Mouse (Mus musculus) hindbrain, embryonic 13.5 days (tissue): ENCODE measurements around the gene Ank3. TPM values are rescaled to one million over a fixed set of nuclear protein-coding genes. Genes with fewer than 3 reads are reported as not detected.

Source experiments
- ATAC-seq: fragments of 200-750 bp; cut with Nextera tagmentation; 2 replicates; pipeline ENCODE4 v1.8.0; 2017; ENCODE audit warnings: moderate TSS enrichment; ENCODE audit not compliant: low FRiP score
- H3K27ac ChIP-seq: fragments of 300-500 bp; sonication (generic); 2 replicates; pipeline ENCODE4 v1.5.1; 2015; ENCODE audit warnings: inconsistent platforms, mild to moderate bottlenecking, moderate library complexity
- H3K27me3 ChIP-seq: fragments of 300-500 bp; sonication (generic); 2 replicates; pipeline ENCODE4 v1.6.1; 2015; ENCODE audit warnings: mild to moderate bottlenecking, inconsistent platforms
- H3K36me3 ChIP-seq: fragments of 300-500 bp; sonication (generic); 2 replicates; pipeline ENCODE4 v1.6.1; 2015; ENCODE audit warnings: mild to moderate bottlenecking, inconsistent platforms
- H3K4me1 ChIP-seq: fragments of 300-500 bp; sonication (generic); replicated peaks from 2 replicates; pipeline ENCODE4 v1.6.1; 2015; ENCODE audit warnings: inconsistent platforms
- H3K4me2 ChIP-seq: fragments of 300-500 bp; sonication (generic); 2 replicates; pipeline ENCODE4 v1.6.1; 2015; ENCODE audit warnings: inconsistent platforms, mild to moderate bottlenecking, moderate library complexity
- H3K4me3 ChIP-seq: fragments of 300-500 bp; sonication (generic); 2 replicates; pipeline ENCODE4 v1.5.1; 2015; ENCODE audit warnings: mild to moderate bottlenecking, inconsistent platforms
- H3K9ac ChIP-seq: fragments of 300-500 bp; sonication (generic); 2 replicates; pipeline ENCODE4 v1.6.1; 2015; ENCODE audit warnings: mild to moderate bottlenecking, inconsistent platforms
- H3K9me3 ChIP-seq: fragments of 300-500 bp; sonication (generic); 2 replicates; pipeline ENCODE4 v1.6.1; 2016; ENCODE audit warnings: inconsistent platforms
- WGBS: fragments of 180-500 bp; shearing (Covaris S2); methylation state at CpG from one replicate; pipeline ENCODE4 v1.1.7; 2015; 5-methylcytosine and 5-hydroxymethylcytosine counted together
- polyA plus RNA-seq: library from polyadenylated mRNA; unstranded; fragments of >200 nt; fragmentation: Nextera tagmentation; extraction: Ambion mirVana; gene quantifications from 2 replicates; pipeline ENCODE4 v1.2.1, GENCODE M21; 2015

Ank3 gene
- polyA plus RNA-seq, 1 experiment from 2014 or later, result 114 TPM

DNA sequence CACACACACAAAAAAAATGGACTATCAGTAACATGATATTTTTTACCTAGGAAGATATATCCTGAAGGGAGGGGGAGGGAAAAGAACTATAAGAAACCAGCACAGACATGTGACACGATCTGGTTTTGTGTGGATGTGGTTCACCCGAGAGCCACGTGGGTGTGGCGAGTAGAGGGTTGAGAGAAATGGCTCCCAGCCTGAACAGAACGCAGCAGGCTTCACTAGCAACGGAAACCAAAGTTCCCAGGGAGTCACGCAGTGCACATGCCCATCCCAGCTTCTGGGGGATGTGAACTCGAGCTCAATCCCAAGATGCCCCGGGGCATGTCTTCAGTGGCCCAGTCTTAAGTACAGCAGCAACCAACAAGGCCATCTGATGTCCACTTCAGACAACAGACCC lies 607.8 kb downstream of the Ank3 start:
- no peaks in the 10 kb centered on the region for H3K4me1 ChIP-seq
- no peak overlapping the region; the same call in 1 of the 2 replicates for H3K27ac ChIP-seq
- 80% methylated on average over 9 of the region's 9 CpGs for WGBS
- no peak overlapping the region for H3K4me3 ChIP-seq
- no peak overlapping the region for H3K9ac ChIP-seq
- H3K4me2 ChIP-seq, result no peak overlapping the region
- H3K27me3 ChIP-seq, result no peaks in the 10 kb centered on the region
- H3K9me3 ChIP-seq, result no peaks in the 10 kb centered on the region
- H3K36me3 ChIP-seq, result peaks cover 84% of the 10 kb centered on the region
- ATAC-seq, result no peak

DNA sequence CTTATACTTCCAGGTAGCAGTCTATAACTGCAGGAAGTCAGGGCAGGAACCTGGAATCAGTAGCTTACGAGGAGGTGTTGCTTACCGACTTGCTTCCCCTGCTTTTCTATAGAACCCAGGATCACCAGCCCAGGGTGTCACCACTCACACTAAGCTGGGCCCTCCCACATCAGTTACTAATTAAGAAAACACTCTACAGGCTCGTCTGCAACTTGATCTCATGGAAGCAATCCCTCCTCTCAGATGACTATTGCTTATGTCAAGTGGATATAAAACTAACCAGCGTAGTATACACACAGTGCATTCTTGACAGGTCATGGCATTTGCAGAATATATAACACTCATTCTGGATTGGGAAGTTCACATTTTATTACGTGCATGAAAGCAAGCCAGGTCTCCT lies 613.2 kb downstream of the Ank3 start:
- peaks cover 90% of the 10 kb centered on the region for H3K36me3 ChIP-seq
- H3K4me3 ChIP-seq, result no peak overlapping the region
- no peak overlapping the region for H3K4me2 ChIP-seq
- H3K27ac ChIP-seq, result no peak overlapping the region
- H3K4me1 ChIP-seq, result no peaks in the 10 kb centered on the region
- no peaks in the 10 kb centered on the region for H3K27me3 ChIP-seq
- no peaks in the 10 kb centered on the region for H3K9me3 ChIP-seq
- ATAC-seq, result no peak
- H3K9ac ChIP-seq, result no peak overlapping the region
- 73% methylated on average over 5 of the region's 5 CpGs for WGBS

DNA sequence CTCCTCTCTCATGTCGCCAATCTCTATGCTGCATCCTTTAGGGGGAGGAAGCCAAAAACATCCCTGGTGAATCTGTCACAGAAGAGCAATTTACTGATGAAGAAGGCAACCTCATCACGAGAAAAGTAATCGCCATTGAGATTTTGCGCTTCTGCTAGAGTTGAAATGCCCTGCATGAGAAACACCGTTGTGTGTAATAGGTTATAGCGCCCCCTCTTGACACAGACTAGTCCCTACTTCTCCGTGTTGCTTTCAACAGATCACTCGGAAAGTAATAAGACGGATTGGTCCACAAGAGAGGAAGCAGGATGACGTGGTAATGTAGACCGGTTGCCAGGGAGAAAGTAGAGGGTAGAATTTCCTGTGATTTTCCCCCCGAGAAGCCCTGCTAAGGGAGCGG lies 615.4 kb downstream of the Ank3 start:
- no peaks in the 10 kb centered on the region for H3K9me3 ChIP-seq
- no peak overlapping the region for H3K9ac ChIP-seq
- H3K4me1 ChIP-seq, result no peaks in the 10 kb centered on the region
- H3K27me3 ChIP-seq, result no peaks in the 10 kb centered on the region
- H3K4me2 ChIP-seq, result no peak overlapping the region
- ATAC-seq, result no peak
- no peak overlapping the region for H3K27ac ChIP-seq
- WGBS, result 89% methylated on average over 13 of the region's 13 CpGs
- peaks cover 86% of the 10 kb centered on the region for H3K36me3 ChIP-seq
- H3K4me3 ChIP-seq, result no peak overlapping the region

DNA sequence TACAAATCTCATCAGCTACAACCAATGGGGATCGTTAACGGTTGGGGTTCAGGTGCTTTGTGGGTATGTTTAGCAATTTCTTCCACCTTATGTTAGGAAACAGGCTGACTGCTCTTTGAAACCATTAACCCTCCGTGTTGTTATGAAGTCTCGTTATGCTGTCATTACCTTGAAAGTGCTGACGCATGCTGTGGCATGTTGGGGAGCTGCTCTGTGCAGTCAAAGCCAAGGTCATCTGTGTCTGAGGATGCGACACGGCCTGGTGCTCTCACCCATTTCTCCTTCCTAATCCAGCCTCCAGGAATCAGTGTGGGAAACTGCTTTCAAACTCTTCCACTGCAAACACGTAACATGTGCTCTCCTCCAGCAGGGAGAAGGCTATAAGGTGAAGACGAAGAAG lies 616.6 kb downstream of the Ank3 start:
- Histone ChIP-seq H3K36me3 (peaks cover 85% of the 10 kb centered on the region), H3K4me2 (no peak overlapping the region), H3K27ac (no peak overlapping the region), H3K4me3 (no peak overlapping the region), H3K4me1 (no peaks in the 10 kb centered on the region), H3K9ac (no peak overlapping the region), H3K27me3 (no peaks in the 10 kb centered on the region), H3K9me3 (no peaks in the 10 kb centered on the region)
- 89% methylated on average over 9 of the region's 9 CpGs for WGBS
- no peak for ATAC-seq

DNA sequence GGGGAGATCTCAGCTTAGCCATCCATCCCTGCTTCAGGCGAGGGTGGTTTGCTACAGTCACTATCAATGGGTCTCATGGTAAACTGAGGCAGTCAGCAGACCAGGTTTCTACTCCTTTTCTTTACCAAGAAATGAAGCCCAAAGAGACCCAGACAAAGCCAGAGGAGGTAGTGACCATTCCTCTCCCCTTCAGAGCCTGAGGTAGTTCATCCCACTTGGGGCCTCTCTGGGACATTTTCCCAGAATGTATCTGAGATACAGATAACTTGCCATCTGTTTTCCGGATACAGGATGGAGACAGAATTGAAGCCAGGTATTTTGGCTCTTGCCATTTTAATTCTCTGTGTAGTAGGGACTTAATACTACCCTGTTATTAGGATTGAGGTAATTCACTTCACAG lies 620.1 kb downstream of the Ank3 start:
- no peak overlapping the region for H3K27ac ChIP-seq
- H3K4me1 ChIP-seq, result no peaks in the 10 kb centered on the region
- no peak for ATAC-seq
- no peaks in the 10 kb centered on the region for H3K27me3 ChIP-seq
- peaks cover 84% of the 10 kb centered on the region for H3K36me3 ChIP-seq
- H3K4me2 ChIP-seq, result no peak overlapping the region
- H3K9me3 ChIP-seq, result no peaks in the 10 kb centered on the region
- H3K4me3 ChIP-seq, result no peak overlapping the region
- no peak overlapping the region for H3K9ac ChIP-seq
- 95% methylated on average over 2 of the region's 2 CpGs for WGBS

DNA sequence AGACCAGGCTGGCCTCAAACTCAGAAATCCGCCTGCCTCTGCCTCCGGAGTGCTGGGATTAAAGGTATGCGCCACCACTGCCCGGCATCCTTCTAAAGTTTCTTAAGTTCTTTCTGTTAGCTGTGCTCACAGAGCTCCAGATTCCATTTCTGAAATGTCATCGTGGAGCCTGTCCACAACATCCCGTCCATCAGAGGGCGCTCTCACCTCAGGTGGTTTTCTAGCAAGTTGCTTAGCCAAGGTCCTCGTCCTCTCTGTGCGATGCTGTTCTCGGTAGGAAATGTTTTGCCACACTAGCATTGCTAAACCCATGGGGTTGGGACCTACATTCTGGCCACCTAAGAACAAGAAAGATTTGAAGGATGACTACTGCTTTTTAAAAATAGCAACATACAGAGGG lies 623.1 kb downstream of the Ank3 start:
- H3K27me3 ChIP-seq, result no peaks in the 10 kb centered on the region
- ATAC-seq, result no peak
- H3K36me3 ChIP-seq, result peaks cover 72% of the 10 kb centered on the region
- WGBS, result 90% methylated on average over 10 of the region's 10 CpGs
- no peaks in the 10 kb centered on the region for H3K4me1 ChIP-seq
- H3K4me3 ChIP-seq, result no peak overlapping the region
- no peak overlapping the region for H3K27ac ChIP-seq
- no peaks in the 10 kb centered on the region for H3K9me3 ChIP-seq
- H3K9ac ChIP-seq, result no peak overlapping the region
- no peak overlapping the region for H3K4me2 ChIP-seq

DNA sequence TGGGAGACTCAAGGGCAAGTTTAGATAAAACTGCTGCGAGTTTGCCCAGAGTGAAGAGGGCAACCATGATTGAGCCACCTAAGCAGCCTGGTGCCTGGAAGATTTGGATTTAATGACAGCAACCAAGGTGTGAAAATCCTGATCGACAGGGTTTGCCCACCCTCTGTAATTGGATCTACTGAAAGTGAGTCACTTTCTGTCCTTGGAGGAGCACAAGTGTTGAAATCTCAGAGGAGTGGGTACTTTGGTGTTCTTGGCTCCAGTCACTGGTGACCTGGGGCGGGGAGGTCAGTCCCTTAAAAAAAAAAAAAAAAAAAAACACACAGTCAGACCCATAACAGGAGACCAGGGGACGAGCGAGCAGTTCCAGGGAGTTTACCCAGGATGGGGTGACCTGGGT lies 624.0 kb downstream of the Ank3 start:
- Histone ChIP-seq H3K4me2 (no peak overlapping the region), H3K9me3 (no peaks in the 10 kb centered on the region), H3K36me3 (peaks cover 73% of the 10 kb centered on the region), H3K27ac (no peak overlapping the region), H3K4me1 (no peaks in the 10 kb centered on the region), H3K9ac (no peak overlapping the region), H3K27me3 (no peaks in the 10 kb centered on the region), H3K4me3 (no peak overlapping the region)
- ATAC-seq, result no peak
- 82% methylated on average over 5 of the region's 5 CpGs for WGBS

DNA sequence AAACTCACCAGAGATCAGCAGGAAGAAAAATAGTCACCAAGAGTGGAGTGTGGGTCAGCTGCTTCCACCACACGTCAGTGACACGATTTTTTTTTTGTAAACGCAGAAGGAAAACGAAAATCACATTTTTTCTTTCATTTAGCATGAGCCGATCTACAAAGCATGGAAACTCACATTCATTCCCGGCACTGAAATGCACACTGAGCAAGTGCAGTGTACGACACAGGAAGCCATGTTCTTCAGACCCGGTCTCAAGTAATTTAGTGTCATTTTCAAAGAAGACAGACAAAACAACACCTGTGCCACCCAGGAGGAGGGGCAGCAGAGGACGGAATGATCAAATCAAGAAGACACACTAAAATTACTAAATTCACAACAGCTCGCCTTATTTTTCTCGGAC lies 625.3 kb downstream of the Ank3 start:
- Histone ChIP-seq H3K27ac (no peak overlapping the region), H3K9ac (no peak overlapping the region), H3K27me3 (no peaks in the 10 kb centered on the region), H3K4me3 (no peak overlapping the region), H3K4me1 (no peaks in the 10 kb centered on the region), H3K9me3 (no peaks in the 10 kb centered on the region), H3K4me2 (no peak overlapping the region), H3K36me3 (peaks cover 61% of the 10 kb centered on the region)
- ATAC-seq, result no peak
- 88% methylated on average over 11 of the region's 11 CpGs for whole genome bisulfite sequencing

DNA sequence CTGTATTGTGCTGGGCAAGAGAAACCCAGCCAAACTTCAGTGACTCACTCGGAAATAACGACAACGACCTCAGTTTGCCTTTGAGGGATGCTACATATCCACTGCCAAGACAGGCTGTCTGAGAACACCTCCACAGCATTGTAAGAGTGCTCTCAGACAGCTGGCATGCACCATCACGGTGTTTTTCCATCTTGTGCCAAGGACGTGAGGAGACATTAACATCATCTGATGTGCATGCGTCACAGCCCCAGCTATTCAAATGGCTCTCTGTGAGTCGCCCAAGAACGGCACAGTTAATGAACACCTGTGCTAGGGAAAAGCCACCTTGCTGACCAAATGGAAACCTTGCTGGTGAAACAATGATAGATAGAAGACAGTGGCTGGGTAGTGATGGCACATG lies 633.4 kb downstream of the Ank3 start:
- Histone ChIP-seq H3K9me3 (no peaks in the 10 kb centered on the region), H3K4me3 (no peak overlapping the region), H3K27ac (no peak overlapping the region), H3K4me1 (no peaks in the 10 kb centered on the region), H3K9ac (no peak overlapping the region), H3K36me3 (0 out of 2 replicates have a peak, but pooled peaks cover 4% of the 10 kb centered on the region), H3K27me3 (no peaks in the 10 kb centered on the region), H3K4me2 (no peak overlapping the region)
- WGBS, result 92% methylated on average over 8 of the region's 8 CpGs
- ATAC-seq, result no peak

DNA sequence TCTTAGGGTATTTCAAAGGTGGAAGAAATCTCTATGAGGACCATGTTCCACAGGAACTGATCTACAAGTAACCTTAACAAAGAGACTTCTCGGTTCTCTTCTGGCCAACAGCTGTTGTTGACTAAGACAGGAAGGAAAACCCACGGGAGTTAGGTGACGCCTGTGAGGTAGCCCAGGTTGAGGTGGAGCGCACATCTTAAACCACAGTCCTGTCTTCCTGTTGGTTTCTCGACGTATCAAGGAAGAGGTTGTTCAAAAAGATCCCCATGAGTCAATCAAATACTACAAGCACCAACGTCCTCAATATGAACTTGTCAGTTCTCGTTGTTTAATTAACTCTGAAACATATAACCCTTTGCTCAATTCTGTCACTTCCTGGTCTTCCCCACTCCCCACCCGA lies 634.4 kb downstream of the Ank3 start:
- H3K4me2 ChIP-seq, result no peak overlapping the region
- no peak overlapping the region for H3K4me3 ChIP-seq
- H3K27me3 ChIP-seq, result no peaks in the 10 kb centered on the region
- H3K27ac ChIP-seq, result no peak overlapping the region
- no peaks in the 10 kb centered on the region for H3K36me3 ChIP-seq
- no peak overlapping the region for H3K9ac ChIP-seq
- H3K9me3 ChIP-seq, result no peaks in the 10 kb centered on the region
- no peak for ATAC-seq
- no peaks in the 10 kb centered on the region for H3K4me1 ChIP-seq
- 92% methylated on average over 9 of the region's 9 CpGs for WGBS

DNA sequence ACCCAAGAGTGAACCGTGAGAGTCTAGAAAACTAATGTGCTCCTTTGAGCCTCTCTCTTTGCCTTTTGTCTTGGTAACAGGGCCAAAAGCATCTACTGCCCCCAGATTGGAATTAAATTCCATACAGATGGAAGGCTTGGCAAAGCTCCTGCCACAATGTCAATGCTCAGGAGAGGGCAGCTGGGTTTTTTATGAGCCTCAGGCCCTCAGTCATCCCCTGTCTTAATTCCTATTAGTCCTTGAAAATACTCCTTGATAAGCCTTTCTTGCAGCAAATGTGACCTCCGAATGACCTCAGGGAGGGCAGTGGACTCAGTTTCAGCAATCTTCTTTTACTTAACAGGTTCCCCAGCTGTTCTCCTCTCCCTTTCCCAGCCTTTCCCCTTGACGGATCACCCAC lies 635.3 kb downstream of the Ank3 start:
- H3K9me3 ChIP-seq, result no peaks in the 10 kb centered on the region
- H3K9ac ChIP-seq, result no peak overlapping the region
- no peaks in the 10 kb centered on the region for H3K36me3 ChIP-seq
- no peaks in the 10 kb centered on the region for H3K4me1 ChIP-seq
- no peak overlapping the region for H3K27ac ChIP-seq
- H3K4me3 ChIP-seq, result no peak overlapping the region
- no peak for ATAC-seq
- no peak overlapping the region for H3K4me2 ChIP-seq
- H3K27me3 ChIP-seq, result no peaks in the 10 kb centered on the region
- WGBS, result 68% methylated on average over 3 of the region's 3 CpGs

DNA sequence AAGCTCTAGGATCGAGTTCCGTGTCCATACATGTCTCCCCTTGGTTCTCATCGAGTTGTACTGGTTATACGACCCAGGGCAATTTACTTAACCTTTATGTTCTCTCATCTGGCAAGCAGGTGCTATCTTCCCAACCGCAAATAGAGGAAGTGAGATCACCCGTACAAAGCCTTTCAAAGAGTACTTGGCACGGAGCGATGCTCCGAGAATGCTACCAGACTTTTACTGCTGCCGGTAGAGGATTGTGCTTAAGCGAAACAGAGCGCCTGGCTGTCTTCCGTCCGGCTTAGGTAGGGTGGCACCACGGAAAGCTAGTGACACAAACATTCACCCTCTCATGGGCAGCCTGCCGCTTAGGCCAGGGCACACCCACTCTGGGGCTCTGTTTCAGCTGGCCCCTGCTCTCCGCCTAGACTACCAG lies 641.3 kb downstream of the Ank3 start:
- Histone ChIP-seq H3K4me2 (no peak overlapping the region), H3K36me3 (no peaks in the 10 kb centered on the region), H3K9ac (no peak overlapping the region), H3K27me3 (no peaks in the 10 kb centered on the region), H3K27ac (no peak overlapping the region), H3K4me3 (no peak overlapping the region), H3K4me1 (no peaks in the 10 kb centered on the region), H3K9me3 (no peaks in the 10 kb centered on the region)
- 90% methylated on average over 17 of the region's 17 CpGs for WGBS
- no peak for ATAC-seq

DNA sequence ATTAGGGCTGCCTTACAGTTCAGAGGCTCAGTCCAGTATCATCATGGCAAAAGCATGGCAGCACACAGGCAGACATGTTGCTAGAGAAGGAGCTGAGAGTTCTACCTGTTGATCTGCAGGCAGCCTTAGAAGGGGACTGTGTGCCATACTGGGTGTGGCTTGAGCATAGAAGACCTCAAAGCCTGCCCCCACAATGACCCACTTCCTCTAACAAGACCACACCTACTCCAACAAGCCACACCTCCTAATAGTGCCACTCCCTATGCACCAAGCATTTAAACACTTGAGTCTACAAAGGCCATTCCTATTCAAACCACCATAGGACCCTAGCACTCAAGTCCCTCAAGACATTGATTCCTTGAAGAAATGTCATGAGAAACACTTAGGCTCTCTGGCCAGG lies 643.0 kb downstream of the Ank3 start:
- H3K9ac ChIP-seq, result no peak overlapping the region
- H3K4me1 ChIP-seq, result no peaks in the 10 kb centered on the region
- H3K36me3 ChIP-seq, result no peaks in the 10 kb centered on the region
- no peaks in the 10 kb centered on the region for H3K27me3 ChIP-seq
- H3K4me2 ChIP-seq, result no peak overlapping the region
- H3K4me3 ChIP-seq, result no peak overlapping the region
- no peak overlapping the region for H3K27ac ChIP-seq
- no peaks in the 10 kb centered on the region for H3K9me3 ChIP-seq
- no peak for ATAC-seq

DNA sequence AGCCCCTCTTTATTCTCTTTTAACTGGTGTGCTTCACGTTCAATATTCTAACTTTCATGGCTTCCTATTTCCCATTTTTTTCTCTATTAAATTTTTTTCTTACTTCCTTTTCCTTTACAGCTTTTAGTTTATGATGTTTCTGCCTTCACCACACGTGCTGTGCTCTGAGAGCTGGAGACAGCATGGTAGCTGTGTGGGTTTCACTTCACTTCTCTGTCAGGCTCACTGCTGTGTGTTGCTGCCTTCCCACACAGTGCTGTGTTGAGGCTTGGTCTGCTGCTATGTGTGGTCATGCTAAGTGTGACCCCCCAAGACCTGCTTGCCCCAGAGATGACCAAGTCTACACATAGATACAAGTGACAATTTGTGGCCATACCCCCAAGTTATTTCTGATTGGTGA lies 647.1 kb downstream of the Ank3 start:
- Histone ChIP-seq H3K4me1 (no peaks in the 10 kb centered on the region), H3K36me3 (no peaks in the 10 kb centered on the region), H3K4me2 (no peak overlapping the region), H3K9me3 (no peaks in the 10 kb centered on the region), H3K9ac (no peak overlapping the region), H3K27me3 (no peaks in the 10 kb centered on the region), H3K4me3 (no peak overlapping the region), H3K27ac (no peak overlapping the region)
- 82% methylated on average over 2 of the region's 2 CpGs for WGBS
- ATAC-seq, result no peak
